Mouse (Mus musculus) mouse embryonic stem cell (cell line): Measurements from ENCODE around the gene Krtap14.

ENCODE experiments used
- in situ Hi-C, 2 experiments: fragments of 300-500 bp; cut with MboI; formaldehyde crosslinking; loops; 1 replicate in 1 of 2; 3 replicates in 1 of 2; pipeline ENCODE4 v1.14.3; 2019 to 2020; ENCODE audit warnings: low sequenced_read_pairs in 2 of 2, low pct_unique_long_range_greater_than_20kb in 1 of 2, mixed read lengths in 1 of 2; ENCODE audit not compliant: unreplicated experiment in 1 of 2

Gene Krtap14

DNA sequence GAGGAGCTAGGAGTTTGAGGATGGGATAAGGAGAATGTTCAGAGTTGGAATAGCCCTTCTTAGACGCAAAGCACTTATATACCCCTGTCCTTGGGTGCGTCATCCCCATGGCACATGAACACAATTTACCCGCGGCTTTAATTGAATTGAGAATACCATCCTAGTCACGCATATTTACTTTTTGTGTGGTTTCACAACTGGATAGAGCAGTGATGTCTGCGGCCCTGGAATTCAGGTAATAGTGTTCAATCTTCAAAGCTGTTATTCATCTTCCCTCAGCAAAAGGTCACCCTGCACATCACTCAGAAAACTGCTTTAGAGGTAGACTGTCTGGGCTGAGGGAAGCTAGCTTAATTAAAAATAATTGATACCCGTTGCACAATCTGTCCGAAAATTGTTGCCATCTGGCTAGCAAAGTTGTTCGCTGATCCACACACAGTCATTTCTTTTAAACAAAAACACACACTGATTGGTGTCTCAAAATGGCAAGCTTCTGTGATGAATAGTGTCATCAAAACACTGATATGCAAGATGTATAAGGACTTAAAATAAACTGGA lies at the start of gene Krtap14:
TSS of gene Krtap14 (minus strand) at position 51 of the 558 bp plus-strand sequence.
- in situ Hi-C loops = no loop called here

GRCm38 (mm10) chr16:88874169-88874568 lies 48.2 kb upstream of the Krtap14 start, which contains the start of gene Krtap19-2:
Gene Krtap19-2, minus strand, starts transcription at chr16:88874269.
- in situ Hi-C loops = no loop called here

GRCm38 (mm10) chr16:88869311-88869710 lies 43.4 kb upstream of the Krtap14 start, which contains the start of gene Krtap19-1:
Gene Krtap19-1, minus strand, starts transcription at chr16:88869411.
- in situ Hi-C loops = no loop called here

GRCm38 (mm10) chr16:88864887-88865407 lies 39.0 kb upstream of the Krtap14 start:
- in situ Hi-C loops = no loop called here

GRCm38 (mm10) chr16:88851450-88851849 lies 25.5 kb upstream of the Krtap14 start:
- in situ Hi-C loops = no loop called here

DNA sequence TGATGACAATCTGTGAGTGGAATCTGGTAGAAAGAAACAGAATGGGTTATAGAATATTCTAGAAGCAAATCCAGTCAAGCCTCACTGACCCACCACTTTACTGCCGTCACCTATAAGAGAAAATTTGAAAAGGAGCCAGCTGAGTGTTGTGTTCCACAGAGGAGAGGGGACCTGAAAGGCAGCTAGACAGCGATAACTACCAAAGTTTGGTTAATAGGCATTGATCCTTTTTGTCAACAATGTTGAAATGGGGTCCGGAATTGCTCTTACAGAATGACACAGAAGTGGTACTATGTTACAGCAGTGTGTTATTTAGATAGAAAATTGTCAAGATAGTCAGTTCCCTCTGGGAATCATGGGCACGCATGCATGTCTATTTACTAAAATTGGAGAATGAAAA lies 22.6 kb upstream of the Krtap14 start:
- in situ Hi-C loops = no loop called here

GRCm38 (mm10) chr16:88847363-88847762 lies 21.4 kb upstream of the Krtap14 start:
- in situ Hi-C loops = no loop called here

- in situ Hi-C loops = no loop called here
Observed at GRCm38 (mm10) chr16:88826978-88827377, 1.0 kb upstream of the Krtap14 start.

GRCm38 (mm10) chr16:88823736-88824135 lies 2.2 kb downstream of the Krtap14 start:
- in situ Hi-C loops = no loop called here

GRCm38 (mm10) chr16:88820066-88820465 lies 5.9 kb downstream of the Krtap14 start, which contains the start of gene Krtap15:
Gene Krtap15, plus strand, starts transcription at chr16:88820215.
- in situ Hi-C loops = no loop called here

DNA sequence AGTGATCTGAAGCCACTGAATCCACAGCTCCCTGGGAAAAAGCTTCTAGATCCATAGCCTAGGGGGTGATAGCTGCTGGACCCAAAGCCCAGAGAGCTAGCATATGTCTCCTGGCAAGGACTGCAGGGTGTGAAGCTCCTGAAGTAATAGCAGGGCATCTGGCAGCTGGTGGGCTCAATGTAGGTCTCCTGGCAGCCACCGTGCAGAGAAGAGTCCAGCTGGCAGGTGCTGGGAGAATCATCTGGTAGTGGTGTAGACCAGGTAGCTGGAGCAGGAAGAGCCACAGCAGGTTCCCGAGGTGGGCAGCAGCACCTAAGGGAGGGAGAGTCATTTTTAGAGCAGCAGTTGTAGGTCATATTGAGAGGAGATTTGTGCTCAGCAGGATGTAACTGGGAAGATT lies 14.1 kb downstream of the Krtap14 start, which contains the start of gene Gm20741:
TSS of gene Gm20741 (minus strand) at position 394 of the 400 bp plus-strand sequence.
- in situ Hi-C loops = no loop called here

DNA sequence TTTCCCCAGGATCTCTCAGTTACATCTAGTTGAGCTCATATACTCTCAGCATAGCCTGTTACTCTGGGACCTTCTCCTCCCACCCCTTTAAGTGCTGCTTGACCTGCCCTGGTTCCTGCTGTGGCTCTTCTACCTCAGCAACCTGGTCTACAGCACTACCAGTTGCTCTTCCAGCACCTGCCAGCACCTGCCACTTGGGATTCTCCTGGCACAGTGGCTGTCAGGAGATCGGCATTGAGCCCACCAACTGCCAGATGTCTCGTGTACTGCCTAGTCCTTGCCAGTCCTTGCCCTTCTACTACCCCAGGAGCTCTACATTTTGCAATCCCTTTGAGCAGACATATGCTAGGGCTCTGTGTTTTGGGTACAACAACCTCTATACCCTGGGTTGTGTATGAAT lies 39.2 kb downstream of the Krtap14 start:
- in situ Hi-C loops = no loop called here

DNA sequence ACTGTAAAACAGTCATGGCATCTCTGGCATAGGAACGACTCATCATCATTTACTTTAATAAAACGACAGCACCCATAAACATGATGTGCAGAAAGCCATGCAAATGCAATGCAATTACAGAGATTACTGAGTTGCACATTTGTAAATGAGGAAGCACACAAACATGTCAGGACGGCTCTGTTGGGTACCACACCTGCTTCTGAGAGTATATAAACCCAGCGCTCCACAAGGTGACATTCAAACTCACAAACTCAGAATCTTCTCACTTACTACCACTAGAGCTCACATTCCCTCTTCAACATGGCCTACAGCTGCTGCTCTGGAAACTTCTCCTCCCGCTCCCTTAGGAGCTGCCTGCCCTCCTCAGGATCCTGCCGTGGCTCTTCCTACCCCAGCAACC lies 48.3 kb downstream of the Krtap14 start, which contains the start of gene Gm5965:
TSS of gene Gm5965 (plus strand) at position 301 of the 400 bp plus-strand sequence.
- in situ Hi-C loops = no loop called here

GRCm38 (mm10) chr16:88774106-88774505 lies 51.8 kb downstream of the Krtap14 start, which contains the start of gene 2310057N15Rik:
Gene 2310057N15Rik, minus strand, starts transcription at chr16:88774206.
- in situ Hi-C loops = no loop called here
